Mouse (Mus musculus): ENCODE results near the gene Setd4.

GRCm38 (mm10) chr16:93595766-93596165, 8.1 kb downstream of the Setd4 start:
- TF ChIP-seq CTCF (IDR thresholded peaks at IDR 0.05; ENCODE audit: low read depth): no peak
- TF ChIP-seq EP300 (IDR thresholded peaks at IDR 0.05; ENCODE audit: low read depth): no peak

All from liver, embryonic 14.5 days (tissue).